Mouse (Mus musculus) right cerebral cortex, postnatal 14 days (tissue): Measurements from ENCODE around the gene Otub2.
A peak's percentile ranks its signal among the peaks of the same experiment; 100 is the strongest.
"Not testable (repeated sequence)": the region's sequence is repeated elsewhere in the genome, so short reads cannot be mapped to it uniquely, and the experiment has no call there.

Experiments
- DNase-seq: peaks from one replicate; pipeline ENCODE4 v3.0.0; 2022

The Otub2 gene

DNA sequence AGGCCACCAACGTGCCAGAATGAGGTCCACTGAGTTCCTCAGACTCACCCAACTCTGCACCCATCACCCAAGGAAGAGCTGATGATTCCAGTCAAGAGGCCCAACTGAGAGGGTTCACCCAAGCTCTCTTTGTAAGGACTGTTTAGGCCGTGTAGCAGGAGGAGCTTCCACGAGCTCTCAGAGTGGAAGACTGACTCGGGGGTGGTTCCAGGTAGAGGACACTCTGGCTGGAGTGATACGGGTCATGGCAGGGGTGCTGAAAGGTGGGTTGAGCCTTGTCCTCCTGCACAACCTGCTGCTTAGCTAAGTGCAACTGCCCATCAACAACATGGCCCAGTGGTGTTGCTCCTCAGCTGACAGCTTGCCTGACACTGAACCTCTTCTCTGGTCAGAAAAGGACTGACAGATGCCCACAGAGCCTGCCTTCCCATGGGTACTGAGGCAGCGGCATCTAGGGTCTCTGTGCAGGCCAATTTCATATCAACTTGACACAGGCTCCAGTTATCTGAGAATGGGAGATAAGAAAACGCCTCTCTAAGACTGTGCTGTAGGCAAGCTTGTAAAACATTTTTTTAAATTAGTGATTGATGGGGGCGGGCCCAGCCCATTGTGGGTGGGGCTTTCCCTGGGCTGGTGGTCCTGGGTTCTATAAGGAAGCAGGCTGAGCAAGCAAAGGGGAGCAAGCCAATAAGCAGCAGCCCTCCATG, 14.8 kb upstream of the Otub2 start:
- no peak for DNase-seq

DNA sequence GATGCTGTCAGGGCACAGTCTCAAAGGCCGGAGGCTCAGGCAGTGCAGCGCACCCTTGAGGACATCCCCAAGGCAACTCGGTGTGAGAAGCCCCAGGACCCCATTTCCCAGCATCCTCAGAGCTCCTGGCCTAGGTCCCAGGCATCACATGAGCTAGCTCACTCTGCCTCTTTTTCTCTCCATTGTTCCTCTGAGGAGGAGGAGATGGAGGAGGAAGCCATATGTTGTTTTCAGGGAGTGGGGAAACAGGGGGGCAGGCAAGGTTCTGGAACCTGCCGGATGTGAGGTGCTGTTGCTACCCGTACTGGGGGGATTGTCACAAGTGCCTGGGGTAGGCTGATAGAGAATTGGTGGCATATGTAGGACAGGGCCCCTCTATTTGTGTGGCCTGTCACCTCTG, 12.4 kb upstream of the Otub2 start:
- DNase-seq = peak; percentile 65

DNA sequence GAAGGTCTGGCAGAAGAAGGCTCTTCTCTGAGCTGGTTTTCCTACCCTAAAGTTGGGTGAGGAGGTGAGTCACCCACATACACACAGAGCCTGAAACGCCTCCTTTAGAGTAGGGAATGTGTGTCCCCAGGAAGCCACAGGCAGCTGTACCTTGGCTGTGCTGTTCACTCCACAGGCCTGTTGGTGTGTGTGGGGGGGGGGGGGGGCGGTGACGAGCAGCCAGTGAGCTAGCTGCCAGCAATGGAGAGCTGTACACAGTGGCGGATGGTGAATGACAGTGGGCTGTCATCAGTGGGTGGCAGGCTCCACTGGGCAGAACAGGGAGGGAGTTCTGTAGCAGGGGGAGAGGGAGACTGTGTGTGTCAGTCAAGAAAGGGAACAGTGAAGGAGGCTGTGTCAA, 11.7 kb upstream of the Otub2 start:
- DNase-seq = no peak

DNA sequence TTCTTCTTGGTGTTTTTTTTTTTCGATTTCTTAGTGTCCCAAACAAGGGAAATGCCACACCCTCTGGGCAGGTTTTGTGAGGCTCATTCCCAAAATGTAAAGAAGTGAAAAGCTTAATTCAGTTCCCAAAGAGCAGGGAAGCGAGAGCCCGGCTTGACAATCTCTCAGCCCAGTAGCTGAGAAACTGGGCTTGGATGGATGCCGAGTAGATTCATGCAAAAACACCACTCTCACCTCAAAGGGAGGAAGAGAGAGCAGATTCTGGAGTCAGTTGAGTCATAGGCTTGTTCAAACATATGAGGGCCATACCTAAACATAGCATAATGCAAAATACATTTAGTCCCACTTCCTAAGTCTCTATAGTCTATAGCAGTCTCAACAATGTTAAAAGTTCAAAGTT, 8.3 kb upstream of the Otub2 start:
- no peak for DNase-seq

DNA sequence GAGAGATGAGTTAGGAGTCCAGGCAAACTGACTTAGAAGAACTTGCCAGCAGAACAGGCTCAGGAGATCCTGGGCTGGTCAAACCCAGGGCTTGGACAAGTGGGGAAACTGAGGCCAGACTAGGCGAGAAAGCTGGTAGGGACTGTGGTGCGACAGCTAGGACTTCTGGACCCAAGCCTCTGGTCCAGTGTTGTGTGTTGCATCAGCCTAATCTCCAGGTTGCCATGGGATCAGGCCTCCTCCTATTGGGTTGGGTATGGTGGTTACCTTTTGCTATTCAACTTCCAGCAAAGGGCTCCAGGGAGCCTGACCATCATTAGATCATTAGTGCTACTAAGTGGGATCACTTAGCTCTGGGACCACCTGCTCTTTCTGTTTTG, 856 bp downstream of the Otub2 start:
- DNase-seq = no peak

DNA sequence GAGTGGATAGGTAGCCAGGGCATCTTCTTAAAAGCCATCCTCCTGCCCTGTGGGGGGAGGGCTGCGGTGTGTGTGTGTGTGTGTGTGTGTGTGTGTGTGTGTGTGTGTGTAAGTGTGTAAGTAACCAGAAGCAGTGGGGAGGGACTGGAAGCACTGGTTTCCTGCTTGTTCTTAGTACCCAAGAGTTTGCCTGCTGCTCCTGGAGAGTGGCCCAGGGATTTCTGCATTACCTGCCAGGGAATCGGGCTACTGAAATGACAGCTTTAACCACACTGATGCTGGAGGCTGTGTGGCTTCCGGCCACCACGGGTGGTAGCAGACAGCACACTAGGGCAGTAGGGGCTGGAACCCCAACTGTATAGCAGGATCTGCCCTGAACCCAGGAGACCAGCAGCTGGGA, 1.5 kb downstream of the Otub2 start:
- DNase-seq = no peak

DNA sequence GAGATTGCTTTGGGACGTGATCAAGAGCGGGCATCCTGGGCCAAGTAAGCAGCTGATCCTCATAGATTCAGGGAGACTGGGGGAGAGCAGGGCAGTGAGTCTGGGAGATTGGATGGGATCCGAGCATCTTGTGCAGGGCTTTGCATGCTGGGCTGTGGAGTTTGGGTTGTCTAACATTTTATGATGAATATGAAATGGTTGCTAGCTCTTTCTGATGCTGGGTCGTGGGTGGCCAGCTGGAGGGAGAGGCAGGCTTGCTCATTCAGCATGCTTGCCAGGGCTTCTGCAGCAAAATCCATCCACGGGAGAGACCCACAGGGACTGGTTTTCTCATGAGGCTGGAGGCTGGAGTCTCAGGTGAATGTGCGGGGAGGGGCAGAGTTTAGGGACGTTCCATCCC, 2.6 kb downstream of the Otub2 start:
- peak; percentile 44 for DNase-seq

DNA sequence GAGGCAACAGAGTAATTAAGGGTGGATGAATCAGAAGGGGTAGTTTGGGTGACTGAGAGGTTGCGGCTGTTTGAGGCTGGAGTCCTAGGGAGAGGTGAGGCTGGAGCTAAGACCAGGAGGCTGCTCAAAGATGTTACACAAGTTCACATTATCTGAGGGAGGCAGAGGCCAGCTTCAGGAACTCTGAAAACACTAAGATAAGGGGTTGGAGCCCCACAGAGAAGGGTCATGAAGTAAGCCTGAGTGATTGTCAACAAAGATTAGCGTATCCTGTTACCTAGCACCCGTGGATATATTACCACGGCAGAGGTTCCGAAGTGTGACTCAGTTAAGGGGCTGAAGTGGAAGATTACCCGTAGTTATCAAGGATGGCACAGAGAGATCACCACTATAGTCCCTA, 5.0 kb downstream of the Otub2 start:
- DNase-seq = no peak

DNA sequence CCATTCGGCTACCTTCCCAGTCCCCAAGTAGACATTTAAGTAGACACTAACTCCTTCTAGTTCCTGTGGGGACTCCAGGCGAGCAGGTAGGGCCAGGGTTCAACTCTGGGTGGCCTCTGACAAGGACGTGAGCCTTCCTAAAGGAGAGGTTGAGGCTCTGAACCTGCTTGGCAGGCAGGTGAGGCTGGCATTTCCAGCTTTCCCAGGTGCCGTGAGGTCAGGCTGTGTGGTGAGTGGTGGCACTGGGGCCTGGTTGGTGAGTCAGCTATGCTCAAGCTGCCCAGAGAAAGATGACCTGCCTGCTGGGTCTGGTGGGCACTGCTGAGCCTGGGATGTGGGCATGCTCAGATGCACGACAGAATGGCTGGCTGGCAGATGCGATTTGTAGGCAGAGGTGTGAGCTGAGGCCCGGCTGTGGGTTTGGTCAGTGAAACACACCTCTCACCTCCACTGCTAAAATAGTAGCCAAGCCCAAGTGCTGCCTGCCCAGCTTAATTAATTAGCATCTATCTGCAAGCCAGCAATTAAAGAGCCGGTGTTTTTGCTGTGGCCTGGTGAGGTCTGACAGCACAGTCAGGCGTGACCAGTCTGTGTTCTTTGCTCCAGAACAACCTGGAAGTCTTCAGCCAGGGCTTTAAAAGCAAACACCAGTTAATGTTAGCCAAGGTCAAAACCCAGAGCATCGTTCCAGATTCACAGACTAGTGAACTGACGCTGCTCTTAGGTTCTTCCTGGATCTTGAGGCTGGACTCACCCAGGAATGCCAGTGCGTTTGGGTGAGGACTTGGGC, 7.2 kb downstream of the Otub2 start:
- no peak for DNase-seq

DNA sequence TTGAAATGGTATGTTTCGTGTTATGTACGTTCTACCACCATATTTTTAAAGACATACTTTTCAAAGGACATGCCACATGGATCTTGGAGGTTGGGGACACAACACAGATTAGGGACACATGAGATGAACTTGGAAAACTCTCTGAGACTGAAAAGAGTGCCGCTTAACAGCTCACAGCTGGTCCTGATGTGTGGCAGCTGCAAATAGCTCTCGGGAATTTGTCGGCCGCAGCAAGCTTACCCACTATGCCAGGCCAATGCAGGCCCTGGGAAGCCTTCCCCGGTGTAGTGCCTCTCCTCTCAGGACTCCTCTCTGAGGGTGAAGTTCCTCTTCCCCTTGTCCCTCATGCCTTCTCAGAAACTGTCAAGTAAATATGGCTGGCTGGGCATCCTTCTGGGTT, 8.3 kb downstream of the Otub2 start:
- DNase-seq = no peak

DNA sequence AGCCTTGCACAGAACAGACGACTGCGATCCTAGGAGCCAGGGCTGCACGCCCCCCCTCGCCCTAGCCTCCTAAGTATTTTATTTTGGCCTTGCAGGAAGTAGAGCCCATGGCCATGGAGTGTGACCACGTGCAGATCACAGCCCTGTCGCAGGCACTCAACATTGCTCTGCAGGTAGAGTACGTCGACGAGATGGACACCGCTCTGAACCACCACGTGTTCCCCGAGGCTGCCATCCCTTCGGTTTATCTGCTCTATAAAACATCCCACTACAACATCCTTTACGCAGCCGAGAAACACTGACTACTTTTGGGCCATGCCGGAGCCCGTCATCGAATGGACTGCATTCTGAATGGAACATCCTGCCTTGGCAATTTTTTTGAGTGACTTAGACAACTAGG, 15.6 kb downstream of the Otub2 start:
- no peak for DNase-seq

DNA sequence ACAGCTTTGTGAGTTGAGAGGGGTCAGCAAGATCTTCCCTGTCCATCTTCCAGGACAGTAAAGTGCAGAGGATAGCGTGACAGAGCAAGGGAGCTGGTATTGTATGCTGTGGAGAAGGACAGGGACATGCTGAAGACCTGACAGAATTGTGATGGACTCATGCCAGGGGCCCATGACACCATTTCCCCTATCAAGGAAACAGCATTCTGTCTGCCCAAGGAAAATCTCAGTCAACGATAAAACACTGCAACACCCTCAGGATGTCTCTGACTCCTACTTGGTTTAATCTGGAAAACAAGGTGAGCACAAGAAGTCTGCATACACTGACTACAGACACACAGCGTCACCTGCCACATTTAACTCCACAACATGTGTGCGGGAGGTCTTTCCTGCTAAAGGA, 19.2 kb downstream of the Otub2 start, which contains the start of gene 9330161L09Rik:
Gene 9330161L09Rik (minus strand): TSS at position 101 of the 400 bp plus-strand sequence.
- no peak for DNase-seq

DNA sequence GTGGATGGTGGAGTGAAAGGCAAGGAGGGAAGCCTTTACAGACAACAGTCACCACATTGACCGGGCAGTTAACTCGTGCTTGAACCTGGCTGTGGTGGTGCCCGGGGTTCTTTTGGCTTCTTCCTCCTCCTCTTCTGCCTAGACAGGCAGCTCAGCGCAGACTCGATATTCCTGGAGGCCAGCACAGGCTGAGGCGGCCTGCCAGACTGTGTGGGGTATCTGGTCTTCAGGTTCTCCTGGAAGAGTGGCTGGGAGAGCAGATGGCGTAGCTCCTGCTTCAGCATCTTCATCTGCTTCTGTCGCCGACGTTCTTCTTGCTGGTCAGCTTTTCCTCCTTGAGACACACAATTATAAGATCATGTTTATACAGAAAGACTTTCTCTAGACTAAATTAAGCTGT, 19.7 kb downstream of the Otub2 start:
- peak; percentile 51 for DNase-seq

DNA sequence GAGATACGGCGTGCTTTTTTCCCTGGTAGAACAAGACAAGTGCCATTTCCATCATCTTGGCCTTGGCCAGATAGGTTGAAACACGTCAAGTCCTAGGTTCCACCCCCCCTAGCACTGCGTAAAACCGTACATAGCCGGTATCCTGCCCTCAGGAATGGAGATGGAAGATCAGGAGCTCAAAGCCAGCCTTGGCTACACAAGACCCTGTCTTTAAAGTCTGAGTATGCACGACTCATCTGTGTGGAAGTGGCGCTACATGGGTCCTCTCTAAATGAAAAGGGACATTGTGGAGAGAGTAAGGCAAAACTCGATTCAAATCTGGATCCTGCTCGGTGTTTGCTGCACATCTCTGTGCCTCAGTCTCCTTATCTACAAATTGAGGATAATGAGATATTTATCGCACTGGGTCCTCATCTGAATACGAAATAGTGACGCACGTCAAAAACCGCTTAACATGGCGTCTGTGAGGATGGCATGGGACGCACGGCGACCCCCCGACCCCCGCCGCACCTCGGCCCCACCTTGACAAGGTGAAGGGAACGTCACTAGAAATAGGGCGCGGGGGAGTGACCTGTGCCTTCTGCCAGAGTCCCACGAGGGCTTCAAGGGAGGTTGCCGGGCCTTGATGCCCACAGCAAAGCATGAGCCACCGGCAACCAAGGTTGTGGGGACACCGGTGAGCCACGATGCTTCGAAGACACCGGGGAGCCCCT, 36.7 kb downstream of the Otub2 start:
- no peak for DNase-seq

DNA sequence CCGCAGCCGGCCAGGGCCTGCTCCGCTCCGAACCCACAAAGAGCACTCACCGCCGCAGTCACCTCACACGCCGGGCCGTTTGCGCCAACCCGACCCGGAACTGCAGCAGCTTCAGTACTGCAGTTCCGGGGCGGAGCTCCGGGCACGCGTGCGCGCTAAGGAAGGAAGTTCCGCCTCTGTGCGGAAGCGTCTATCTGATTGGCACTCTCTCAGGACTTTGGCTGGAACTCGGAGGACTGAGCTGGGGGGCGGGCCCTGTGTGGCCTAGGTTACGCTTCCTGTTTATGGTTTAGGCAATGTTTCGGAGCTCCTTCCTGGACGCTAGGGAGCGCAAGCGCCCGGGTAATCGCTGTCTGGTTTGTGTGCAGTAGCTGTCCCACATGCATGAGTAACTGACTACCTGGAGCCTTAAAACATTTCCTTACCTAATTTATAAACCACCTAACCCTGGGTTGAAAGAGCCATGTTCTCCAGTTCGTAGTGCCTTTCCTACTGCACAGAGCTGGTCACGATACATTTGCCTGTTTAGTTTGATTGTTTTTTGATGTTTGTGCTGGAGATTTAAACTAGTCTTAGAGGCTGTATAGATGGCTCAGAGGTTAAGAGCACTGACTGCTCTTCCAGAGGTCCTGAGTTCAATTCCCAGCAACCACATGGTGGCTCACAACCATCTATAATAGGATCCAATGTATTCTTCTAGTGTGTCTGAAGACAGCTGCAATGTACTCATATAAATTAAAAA, 37.4 kb downstream of the Otub2 start, which contains the start of gene Ddx24:
Gene Ddx24 (minus strand): TSS at position 102 of the 742 bp plus-strand sequence.
- peak; percentile 93 for DNase-seq

DNA sequence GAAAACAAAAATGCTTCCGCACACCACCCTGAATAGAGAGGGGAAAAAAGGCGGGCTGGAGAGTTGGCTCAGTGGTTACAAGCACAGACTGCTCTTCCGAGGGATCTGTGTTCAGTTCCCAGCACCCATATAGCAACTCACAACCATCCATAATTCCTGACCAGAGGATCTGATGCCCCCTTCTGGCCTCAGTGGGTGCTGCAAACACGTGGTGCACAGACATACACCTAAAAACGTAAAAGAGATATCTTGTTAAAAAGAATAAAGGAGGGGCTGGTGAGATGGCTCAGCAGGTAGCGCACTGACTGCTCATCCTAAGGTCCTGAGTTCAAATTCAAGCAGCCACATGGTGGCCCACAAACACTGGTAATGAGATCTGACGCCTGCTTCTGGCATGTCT, 38.2 kb downstream of the Otub2 start:
- no peak for DNase-seq

DNA sequence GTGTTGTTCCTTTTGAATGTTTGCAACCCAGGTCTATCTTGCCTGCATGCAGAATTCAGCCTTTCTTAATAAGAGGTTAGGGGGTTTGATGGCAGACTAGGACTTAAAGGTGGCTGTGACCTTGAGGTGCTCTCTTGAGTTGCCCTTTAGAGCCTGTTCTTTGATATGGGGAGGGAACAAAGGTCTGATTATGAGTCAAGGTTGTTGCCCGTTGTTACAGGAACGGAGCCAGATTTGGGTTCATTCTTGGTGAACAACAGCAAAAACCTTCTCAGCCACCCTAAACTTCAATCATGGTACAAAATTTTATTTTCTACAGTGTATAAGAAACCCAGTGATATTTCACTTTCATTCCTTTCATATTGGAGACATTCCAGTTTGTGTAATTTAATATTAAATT, 44.9 kb downstream of the Otub2 start:
- no peak for DNase-seq

DNA sequence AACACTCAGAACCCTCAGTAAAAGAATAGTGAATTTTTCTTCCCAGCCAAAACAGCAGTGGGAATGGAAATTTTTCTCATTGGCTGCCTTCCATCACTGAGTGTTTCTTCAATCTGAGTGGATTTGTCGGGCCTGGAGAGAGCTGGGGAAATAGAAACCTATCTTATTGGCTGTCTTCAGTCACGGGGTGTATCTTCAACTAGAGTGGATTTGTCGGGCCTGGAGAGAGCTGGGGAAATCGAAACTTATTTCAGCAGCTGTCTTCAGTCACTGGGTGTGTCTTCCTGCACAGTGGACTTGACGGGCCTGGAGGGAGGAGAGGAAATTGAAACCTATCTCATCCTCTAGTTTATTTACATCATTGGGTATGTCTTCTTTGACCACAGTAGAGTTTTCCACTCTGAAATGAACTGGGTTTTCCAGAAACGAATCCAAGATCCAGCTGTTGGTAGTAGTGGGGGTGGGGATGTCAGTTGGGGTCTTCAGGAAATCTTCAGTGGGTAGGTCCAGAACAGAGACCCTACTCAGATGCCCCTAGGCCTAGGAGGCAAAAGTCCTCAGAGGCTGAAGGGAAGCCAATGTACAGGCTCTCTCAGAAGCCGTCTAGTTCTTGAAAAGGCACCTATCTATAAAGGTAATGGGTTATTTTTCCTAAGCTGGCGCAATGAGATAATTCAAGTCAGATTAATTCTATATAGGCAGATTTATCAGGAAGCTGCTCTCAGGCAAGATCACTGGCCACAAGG, 45.7 kb downstream of the Otub2 start, which contains the start of gene Ifi27:
Gene Ifi27 (plus strand): TSS at position 226 of the 746 bp plus-strand sequence.
- no peak for DNase-seq

DNA sequence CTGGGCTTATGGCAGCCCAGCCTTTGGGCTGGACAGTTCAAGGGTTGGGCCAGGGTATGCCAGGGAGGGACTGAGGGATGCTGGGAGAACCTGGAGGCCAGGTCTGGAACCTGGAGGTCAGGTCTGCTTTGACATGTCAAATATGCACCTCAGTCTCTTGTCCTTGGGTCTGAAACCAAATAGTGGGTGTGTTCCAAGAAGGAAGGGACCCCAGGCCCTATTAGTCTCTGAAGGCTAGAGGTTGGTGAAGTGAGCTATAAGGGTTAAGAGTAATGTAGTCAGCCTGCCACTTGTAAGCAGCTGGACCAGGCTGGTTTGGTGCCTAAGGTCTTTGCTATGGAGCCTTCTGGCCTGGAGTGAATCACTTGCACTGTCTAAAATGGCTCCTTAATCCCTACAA, 46.4 kb downstream of the Otub2 start:
- DNase-seq = no peak

DNA sequence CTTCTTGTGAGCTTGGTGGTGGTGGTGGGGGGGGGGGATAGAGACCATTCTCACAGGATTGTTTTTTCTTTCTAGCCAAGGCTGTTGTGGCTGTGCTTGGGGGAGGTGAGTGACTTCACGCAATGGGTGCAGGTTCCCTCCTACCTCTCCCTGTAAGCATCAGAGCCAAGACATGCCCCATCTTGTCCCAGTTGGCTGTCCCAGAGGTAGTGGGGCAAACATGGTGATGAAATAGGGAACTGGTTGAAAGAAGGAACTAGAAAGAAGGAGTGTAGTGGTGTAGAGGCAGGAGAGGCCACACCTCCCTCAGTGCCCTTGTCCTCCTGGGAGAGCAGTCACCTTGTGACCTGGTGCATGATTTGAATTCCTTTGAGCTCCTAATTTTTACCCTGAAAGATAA, 49.1 kb downstream of the Otub2 start:
- no peak for DNase-seq

DNA sequence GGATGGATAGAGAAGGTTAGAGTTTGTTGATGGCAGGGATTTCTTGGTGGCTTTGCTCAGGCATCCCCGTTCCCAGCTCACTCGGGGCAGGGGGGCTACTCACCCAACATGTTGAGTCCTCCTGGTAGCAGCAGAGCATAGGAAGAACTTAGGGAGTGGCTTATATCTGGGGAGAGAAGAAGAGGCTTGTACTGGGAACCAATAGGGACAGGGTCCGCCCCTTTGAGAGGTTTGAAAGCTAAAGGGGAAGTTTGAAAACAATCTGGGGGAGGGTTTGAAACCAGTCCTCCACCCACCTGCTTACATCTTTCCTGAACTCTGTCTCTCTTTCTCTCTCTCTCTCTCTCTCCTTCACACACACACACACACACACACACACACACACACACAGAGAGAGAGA, 55.0 kb downstream of the Otub2 start, which contains the start of gene Ifi27l2a:
Gene Ifi27l2a (minus strand): TSS at position 157 of the 400 bp plus-strand sequence.
- DNase-seq = no peak

DNA sequence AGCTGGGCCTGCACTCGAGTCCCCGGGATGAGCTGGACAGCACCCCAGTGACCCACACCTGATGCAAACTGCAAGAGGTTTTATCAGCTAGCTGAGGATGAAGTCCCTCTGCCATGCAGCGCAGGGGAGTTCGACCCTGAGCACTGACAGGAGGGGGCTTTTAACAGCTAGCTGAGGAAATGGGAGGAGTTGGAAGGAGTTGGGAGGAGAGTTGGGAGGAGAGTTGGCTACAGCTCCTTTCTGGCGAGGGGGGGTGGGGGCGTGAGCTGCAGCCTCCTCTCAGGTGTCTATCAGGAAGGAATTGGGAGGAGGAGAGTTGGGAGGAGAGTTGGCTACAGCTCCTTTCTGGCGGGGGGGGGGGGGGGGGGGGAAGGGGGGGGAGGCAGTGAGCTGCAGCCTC, 55.8 kb downstream of the Otub2 start:
- not testable (repeated sequence) for DNase-seq
